Mouse (Mus musculus): ENCODE measurements at regions not wholly inside any gene's neighbourhood (a gene's known extent, or its start where the extent isn't known, plus 50 kb on each side); places are given as distances from the start of the nearest gene placed in this dataset.

DNA sequence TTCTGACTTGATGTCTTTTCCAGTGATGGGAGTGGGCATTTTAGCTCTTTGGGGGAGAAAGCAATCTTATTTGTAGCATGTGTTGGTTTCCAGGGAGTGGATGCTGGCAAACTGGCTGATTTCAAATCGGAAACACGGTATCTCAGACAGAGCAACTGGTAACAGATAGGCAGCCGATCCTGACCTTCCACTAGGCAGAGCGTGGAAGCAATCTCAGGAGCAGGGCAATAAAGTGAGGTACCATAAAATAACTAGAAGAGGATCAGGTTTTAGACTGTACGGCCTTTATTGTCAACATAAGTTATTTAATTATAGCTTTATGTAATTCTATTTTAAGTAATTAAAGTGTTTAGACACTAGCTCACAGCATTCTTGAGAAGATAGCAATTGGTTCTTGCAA lies 390.0 kb downstream of the Plk2 start:
- no peak for DNase-seq (ENCODE audit: low spot score)

GRCm38 (mm10) chr13:110798313-110798712 lies 403.5 kb downstream of the Plk2 start:
- no peak for DNase-seq (ENCODE audit: low spot score)

- no peak for DNase-seq (ENCODE audit: low spot score)
These were observed 408.0 kb downstream of the Plk2 start for GRCm38 (mm10) chr13:110802841-110803240.

GRCm38 (mm10) chr13:110812401-110812800 lies 417.6 kb downstream of the Plk2 start:
- DNase-seq (ENCODE audit: low spot score), result no peak

- no peak for DNase-seq (ENCODE audit: low spot score)
These were observed 419.2 kb downstream of the Plk2 start for GRCm38 (mm10) chr13:110814066-110814465.

DNA sequence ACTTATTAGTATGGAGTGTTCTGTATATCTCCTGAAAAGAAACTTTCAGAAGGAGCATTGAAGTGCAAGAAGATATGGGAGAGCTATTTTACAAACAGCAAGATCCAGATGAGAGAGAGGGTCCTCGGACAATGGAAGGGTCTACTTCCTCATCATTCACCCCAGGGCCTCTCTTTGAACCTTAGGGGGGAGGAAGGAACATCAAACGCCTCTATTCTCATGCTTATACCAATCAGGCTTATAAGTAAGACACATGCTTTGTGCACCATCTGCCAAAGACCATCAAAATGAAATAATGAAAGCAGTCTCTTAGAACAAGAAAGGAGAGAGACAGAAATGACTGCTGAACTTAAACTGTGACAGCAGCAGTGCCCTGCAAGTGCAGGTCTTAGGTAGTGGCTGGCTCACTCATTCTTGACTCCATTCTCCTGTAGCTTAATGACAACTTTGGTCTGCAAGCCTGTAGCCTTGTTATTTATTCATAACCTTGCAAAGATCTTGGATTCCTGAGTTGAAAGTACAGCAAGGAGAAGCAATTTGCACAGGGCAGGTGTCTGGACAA lies 424.5 kb downstream of the Plk2 start:
- no peak for DNase-seq (ENCODE audit: low spot score)

GRCm38 (mm10) chr13:110824878-110825277 lies 429.9 kb upstream of the Actbl2 start:
- DNase-seq (ENCODE audit: low spot score), result no peak

DNA sequence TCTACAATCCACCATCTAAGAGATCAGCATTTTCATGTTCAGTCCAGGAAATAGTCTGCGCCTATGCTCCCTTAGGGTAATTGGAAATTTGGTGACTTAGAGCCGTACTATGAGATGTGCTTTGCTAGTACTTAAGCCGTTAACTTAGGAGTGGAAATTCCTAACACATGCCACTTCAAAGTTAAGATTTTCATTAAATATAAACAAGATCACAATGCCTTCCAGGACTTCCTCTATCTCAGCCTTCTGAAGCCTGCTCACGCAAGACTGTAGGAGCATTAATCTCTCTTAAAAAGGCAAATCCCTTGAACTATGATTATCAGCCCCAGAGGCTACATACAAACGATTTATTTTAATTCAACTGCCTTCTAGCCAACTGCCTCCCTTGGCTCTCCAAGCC lies 422.4 kb upstream of the Actbl2 start:
- DNase-seq (ENCODE audit: low spot score), result no peak

- no peak for DNase-seq (ENCODE audit: low spot score)
These were observed 417.9 kb upstream of the Actbl2 start for GRCm38 (mm10) chr13:110836936-110837335.

- DNase-seq (ENCODE audit: low spot score), result no peak
These were observed 412.9 kb upstream of the Actbl2 start for GRCm38 (mm10) chr13:110841949-110842348.

DNA sequence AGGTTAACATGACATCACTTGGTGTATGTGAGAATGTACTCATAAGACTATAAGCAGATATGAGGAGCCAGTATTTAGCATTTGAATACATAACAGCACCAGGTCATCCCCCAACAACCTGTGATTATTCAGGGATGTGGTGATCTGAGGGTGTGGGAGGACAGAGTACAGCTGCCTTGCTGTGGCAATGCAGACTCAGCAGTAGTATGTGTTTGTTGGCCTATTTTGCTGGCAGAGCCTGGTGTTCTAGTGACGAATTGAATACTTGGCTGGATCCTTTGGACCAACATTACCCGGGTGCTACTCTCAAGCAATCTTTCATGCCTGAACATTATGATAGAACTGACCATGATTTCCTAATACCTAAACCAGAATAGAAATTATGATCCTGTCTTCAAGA lies 409.1 kb upstream of the Actbl2 start:
- no peak for DNase-seq (ENCODE audit: low spot score)

DNA sequence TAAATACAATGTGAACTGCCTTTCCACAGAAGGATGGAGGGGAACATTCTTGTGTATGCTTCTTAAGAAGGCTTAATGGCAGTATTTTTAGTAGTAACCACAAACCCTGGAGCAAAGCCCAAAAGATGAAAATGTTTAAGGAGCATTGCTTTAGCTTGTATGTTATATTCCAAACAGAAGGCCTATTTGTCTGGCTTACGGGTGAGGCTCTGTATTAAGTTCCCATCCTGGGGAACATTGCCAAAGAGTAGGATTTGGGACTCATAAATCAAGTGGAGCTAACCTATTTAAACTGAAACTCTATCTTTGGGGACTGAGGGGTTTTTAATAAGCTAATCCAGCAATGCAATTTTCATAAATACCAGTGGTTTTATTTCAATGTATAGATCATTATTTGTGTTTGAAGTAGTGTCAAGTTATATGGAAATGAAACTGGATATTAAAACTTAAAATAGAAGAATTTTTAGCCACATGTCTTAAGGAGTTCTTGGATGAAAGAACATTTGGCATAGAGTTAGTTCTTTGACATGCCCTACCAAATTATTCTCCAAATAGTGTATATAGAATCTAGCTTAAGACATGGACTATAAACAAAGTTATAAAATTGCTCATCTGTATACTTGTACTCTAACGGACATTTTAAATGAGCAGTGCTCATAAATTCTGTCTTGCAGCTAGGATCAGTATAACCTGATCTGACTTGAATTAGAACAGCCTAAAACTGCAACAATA lies 401.7 kb upstream of the Actbl2 start:
- DNase-seq (ENCODE audit: low spot score), result no peak

- no peak for DNase-seq (ENCODE audit: low spot score)
These were observed 400.6 kb upstream of the Actbl2 start for GRCm38 (mm10) chr13:110854213-110854612.

DNA sequence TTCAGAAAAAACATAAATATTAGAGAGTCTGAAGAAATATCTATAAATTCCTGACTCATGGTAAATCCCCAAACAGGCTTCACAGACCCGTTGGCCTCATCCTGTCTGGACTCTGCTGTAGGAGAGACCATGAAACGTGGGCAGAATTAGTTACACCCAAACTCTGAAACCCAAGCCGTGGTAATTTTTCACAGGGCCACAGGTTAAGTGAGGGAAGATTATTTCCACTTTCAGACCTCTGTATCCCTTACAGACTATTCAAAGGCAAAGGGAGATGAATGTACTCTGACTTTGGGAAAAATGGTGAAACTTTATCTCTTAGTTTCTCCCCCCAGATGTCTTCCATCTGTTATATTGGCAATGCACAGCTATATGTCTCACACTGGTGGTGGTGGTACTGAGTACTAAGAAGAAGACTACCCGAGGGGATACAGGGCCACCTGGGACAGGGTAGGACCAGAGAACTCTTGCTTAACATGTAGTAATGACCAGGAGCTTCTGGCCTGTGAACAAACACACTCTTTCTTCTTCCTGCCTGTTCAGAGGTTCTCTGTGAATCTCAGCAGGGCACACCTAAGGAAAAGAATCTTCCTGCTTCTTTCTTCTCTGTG lies 388.8 kb upstream of the Actbl2 start:
- DNase-seq (ENCODE audit: low spot score), result no peak

GRCm38 (mm10) chr13:110866713-110867112 lies 388.1 kb upstream of the Actbl2 start:
- no peak for DNase-seq (ENCODE audit: low spot score)

DNA sequence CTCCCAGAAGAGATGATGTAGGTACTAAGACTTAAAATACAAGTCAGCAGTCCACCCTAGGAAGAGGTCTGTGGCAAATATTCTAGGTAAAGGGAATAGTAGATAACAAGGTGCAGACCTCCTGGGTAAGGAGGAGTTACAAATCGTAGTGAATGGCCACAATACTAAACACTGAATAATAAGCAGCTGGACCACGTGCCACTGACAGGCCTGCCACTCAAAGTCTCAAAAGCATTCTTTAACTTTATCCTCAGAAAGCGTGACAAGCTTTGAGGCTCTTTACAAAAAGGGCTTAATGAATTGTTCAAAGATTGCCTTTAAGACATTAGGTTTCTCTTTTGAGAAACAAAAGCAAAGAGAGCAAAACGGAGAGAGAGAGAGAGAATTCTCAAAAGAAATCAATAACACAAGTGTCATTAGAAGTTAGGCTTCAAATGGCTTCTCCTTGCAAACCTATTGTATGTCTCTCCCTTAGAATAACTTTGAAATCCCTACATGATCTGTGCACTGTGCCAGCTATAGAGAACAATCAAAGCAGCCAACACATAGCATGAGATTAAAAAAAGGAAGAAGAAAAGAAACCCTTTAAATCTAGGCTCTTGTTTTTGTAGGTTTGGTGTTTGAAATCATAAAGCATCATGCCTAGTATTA lies 383.6 kb upstream of the Actbl2 start:
- no peak for DNase-seq (ENCODE audit: low spot score)

GRCm38 (mm10) chr13:110871776-110872135 lies 383.1 kb upstream of the Actbl2 start:
- DNase-seq (ENCODE audit: low spot score), result no peak

DNA sequence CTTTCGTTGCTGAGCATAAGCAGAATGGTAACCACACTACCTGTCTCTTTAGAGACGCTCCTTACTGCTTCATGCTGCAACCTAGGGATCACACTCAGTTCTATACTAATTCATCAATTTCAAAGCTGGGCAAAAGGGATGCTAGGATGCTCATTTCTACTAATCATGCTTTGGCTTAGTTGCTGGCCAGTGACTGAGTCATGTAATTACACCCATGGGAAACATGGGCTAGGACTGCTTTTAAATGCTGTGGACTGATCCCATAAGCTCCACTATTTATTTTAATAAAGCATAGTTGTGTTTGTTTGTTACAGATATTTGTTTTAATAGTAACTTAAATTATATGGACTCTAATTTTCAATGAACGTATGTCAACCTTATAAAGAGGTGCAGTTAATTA lies 373.2 kb upstream of the Actbl2 start:
- DNase-seq (ENCODE audit: low spot score), result no peak

DNA sequence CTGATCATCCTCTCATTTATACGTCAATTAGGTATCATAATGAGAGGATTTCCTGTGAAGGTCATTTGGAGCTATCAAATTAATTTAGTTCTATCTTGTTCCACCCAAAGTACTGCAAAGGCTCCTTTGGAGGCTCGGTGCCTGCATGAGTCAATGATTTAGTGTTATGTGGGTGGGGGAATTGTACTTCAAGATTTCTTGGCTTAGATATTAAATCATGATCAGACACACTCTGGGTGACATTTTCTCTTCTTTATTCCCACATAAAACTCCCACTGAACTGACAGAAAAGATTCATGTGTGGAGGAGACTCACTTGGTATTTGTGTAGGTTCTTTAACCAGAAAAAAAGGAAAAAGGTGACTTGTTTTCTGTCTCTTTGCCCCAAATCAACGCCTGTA lies 372.6 kb upstream of the Actbl2 start:
- DNase-seq (ENCODE audit: low spot score), result no peak

DNA sequence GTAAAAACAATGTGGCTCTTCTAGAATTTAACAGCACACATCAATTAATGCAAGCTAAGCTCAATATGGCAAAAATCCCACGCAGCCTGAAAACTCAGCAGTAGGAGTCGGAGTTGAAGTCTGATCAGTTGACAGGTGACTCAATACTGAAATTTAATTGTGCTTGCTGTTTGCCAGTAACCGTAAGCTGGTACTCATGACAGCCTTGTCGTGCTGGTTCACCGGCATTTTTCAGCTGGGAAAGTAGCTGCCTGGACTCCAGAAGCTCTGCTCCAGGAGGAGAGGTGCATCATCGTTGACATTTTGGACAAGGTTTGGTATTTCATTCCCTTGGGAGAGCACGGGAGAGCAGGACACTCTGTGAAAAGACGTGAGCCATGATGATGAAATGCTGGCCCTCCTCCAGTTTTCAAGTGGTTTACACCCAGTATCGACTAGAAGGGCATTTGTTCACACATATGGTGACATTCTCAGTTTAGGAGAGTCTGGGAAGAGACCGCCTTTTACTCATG lies 372.1 kb upstream of the Actbl2 start:
- DNase-seq (ENCODE audit: low spot score), result no peak

GRCm38 (mm10) chr13:110893909-110894308 lies 360.9 kb upstream of the Actbl2 start:
- no peak for DNase-seq (ENCODE audit: low spot score)

- no peak for DNase-seq (ENCODE audit: low spot score)
These were observed 359.5 kb upstream of the Actbl2 start for GRCm38 (mm10) chr13:110895349-110895748.

- DNase-seq (ENCODE audit: low spot score), result no peak
These were observed 358.9 kb upstream of the Actbl2 start for GRCm38 (mm10) chr13:110895900-110896299.

All from testis, postnatal 14 days (tissue).